Mouse (Mus musculus) midbrain, embryonic 10.5 days (tissue): ENCODE measurements around the gene Dusp8. TPM values are rescaled to one million over a fixed set of nuclear protein-coding genes. Genes with fewer than 3 reads are reported as not detected.
A peak's percentile ranks its signal among the peaks of the same experiment; 100 is the strongest.
"Not testable (repeated sequence)": the region's sequence is repeated elsewhere in the genome, so short reads cannot be mapped to it uniquely, and the experiment has no call there.

Experiments used
- DNase-seq: peaks from one replicate; pipeline ENCODE4 v3.0.0-alpha.2; 2017; ENCODE audit warnings: low spot score
- H3K27ac ChIP-seq: fragments of 300-500 bp; sonication (generic); replicated peaks from 2 replicates; pipeline ENCODE4 v1.5.1; 2016; ENCODE audit warnings: mild to moderate bottlenecking
- H3K27me3 ChIP-seq: fragments of 300-500 bp; sonication (generic); 2 replicates; pipeline ENCODE4 v1.6.1; 2016; ENCODE audit warnings: low read depth, mild to moderate bottlenecking; ENCODE audit not compliant: poor library complexity, severe bottlenecking
- H3K36me3 ChIP-seq: fragments of 300-500 bp; sonication (generic); 2 replicates; pipeline ENCODE4 v1.6.1; 2016; ENCODE audit warnings: mild to moderate bottlenecking, moderate library complexity
- H3K4me1 ChIP-seq: fragments of 300-500 bp; sonication (generic); 2 replicates; pipeline ENCODE4 v1.6.1; 2016
- H3K4me3 ChIP-seq: fragments of 300-500 bp; sonication (generic); 2 replicates; pipeline ENCODE4 v1.5.1; 2016; ENCODE audit warnings: mild to moderate bottlenecking, moderate library complexity
- H3K9me3 ChIP-seq: fragments of 300-500 bp; sonication (generic); replicated peaks from 2 replicates; pipeline ENCODE4 v1.6.1; 2016; ENCODE audit warnings: mild to moderate bottlenecking
- WGBS: fragments of 180-500 bp; shearing (Covaris S2); methylation state at CpG from one replicate; pipeline ENCODE4 v1.1.7; 2016; 5-methylcytosine and 5-hydroxymethylcytosine counted together
- polyA plus RNA-seq: library from polyadenylated mRNA; unstranded; fragments of >200 nt; fragmentation: Nextera tagmentation; extraction: Ambion mirVana; gene quantifications from 2 replicates; pipeline ENCODE4 v1.2.1, GENCODE M21; 2016

The Dusp8 gene
- 6.4 and 13.2 TPM in 2 replicates for polyA plus RNA-seq

GRCm38 (mm10) chr7:142095183-142095931 lies at the start of gene Dusp8:
Gene Dusp8, minus strand, starts transcription at chr7:142095843.
- Histone ChIP-seq H3K27me3 (peaks cover 80% of the 10 kb centered on the region), H3K4me1 (peaks cover 57% of the 10 kb centered on the region), H3K36me3 (no peaks in the 10 kb centered on the region), H3K9me3 (no peaks in the 10 kb centered on the region), H3K4me3 (peak within 1 kb of the TSS; percentile 88), H3K27ac (peak within 1 kb of the TSS; percentile 89)
- WGBS = under 1% methylated on average over 63 of the region's 63 CpGs
- DNase-seq = peak; percentile 92

GRCm38 (mm10) chr7:142144507-142144906 lies 48.9 kb upstream of the Dusp8 start, which contains the start of gene Gm45337:
Gene Gm45337, minus strand, starts transcription at chr7:142144607.
- H3K27me3 ChIP-seq = no peaks in the 10 kb centered on the region
- DNase-seq = no peak
- no peak within 1 kb of the TSS for H3K27ac ChIP-seq
- WGBS = 82% methylated on average over 1 of the region's 1 CpGs
- no peaks in the 10 kb centered on the region for H3K4me1 ChIP-seq
- H3K36me3 ChIP-seq = no peaks in the 10 kb centered on the region
- H3K4me3 ChIP-seq = no peak within 1 kb of the TSS
- no peaks in the 10 kb centered on the region for H3K9me3 ChIP-seq

GRCm38 (mm10) chr7:142143506-142144010 lies 47.9 kb upstream of the Dusp8 start:
- not testable (repeated sequence) for H3K4me3 ChIP-seq, H3K27ac ChIP-seq, H3K4me1 ChIP-seq, H3K27me3 ChIP-seq, DNase-seq, H3K36me3 ChIP-seq, H3K9me3 ChIP-seq
- WGBS = 66% methylated on average over 1 of the region's 1 CpGs

DNA sequence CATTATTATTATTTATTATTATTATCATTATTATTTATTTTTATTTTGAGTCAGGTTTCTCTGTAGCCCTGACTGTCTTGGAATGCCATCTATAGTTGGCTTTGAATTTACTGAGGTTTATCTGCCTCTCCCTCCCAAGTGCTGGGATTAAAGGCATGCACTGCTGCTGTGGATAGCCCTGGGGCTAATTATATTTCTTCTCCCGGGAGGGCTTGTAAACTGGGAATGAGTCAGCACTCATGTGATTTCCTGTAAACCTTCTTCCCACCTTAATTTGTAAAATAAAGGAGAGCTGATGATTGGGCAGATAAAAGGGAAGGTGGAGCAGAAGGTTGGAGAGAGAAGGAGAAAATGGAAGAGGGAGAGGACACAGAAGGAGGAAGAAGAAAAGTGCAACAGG lies 45.1 kb upstream of the Dusp8 start:
- 46% methylated on average over 1 of the region's 1 CpGs for WGBS
- Histone ChIP-seq H3K27me3 (no peaks in the 10 kb centered on the region), H3K4me1 (no peaks in the 10 kb centered on the region), H3K27ac (no peak overlapping the region), H3K36me3 (no peaks in the 10 kb centered on the region), H3K9me3 (no peaks in the 10 kb centered on the region), H3K4me3 (no peak overlapping the region)
- no peak for DNase-seq

- 54% methylated on average over 2 of the region's 2 CpGs for WGBS
These were observed 40.3 kb upstream of the Dusp8 start, which contains the start of gene Gm39115 for GRCm38 (mm10) chr7:142135934-142136333. Gene Gm39115, minus strand, starts transcription at chr7:142136034.

DNA sequence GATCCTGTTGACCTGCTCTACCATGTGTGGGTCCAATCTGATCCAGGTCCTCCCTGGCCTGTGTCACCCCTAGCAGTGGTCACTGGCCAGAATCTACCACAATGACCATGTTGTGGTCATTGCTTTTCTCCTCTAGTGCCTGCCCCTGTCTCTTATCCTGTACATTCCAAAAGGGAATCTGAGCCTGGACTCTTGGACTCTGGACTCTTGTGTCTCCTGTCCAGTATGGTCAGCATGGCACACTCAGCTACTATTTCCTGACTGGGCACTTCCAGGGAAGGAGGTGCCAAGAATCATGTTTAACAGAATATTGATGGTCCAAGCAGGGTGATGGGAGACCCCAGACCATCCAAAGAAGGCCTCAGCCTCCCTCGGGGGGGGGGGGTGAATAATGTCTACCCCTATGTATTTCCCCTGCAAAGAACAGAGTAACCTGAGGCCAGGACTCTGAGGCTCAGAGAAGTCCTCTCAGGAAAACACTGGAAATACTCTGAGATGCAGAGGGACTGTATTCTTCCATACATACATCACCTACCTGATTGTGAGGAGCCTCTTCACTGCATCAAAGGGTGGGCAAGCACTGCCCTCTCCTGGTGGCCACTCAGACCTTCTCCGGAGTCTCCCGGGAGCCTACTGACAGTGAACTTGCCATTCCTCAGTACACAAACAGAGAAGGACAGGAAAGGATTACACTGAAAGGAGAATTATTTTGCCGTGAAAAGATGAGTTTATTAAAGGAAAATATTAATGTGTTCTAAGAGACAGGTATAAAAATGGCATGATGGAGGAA lies 38.8 kb upstream of the Dusp8 start:
- Histone ChIP-seq H3K27ac (no peak overlapping the region), H3K27me3 (no peaks in the 10 kb centered on the region), H3K4me1 (no peaks in the 10 kb centered on the region), H3K4me3 (no peak overlapping the region), H3K36me3 (no peaks in the 10 kb centered on the region), H3K9me3 (no peaks in the 10 kb centered on the region)
- 65% methylated on average over 4 of the region's 4 CpGs for WGBS
- no peak for DNase-seq

More at GRCm38 (mm10) chr7:142135934-142136333, 40.3 kb upstream of the Dusp8 start, which contains the start of gene Gm39115:
- not testable (repeated sequence) for DNase-seq, H3K27me3 ChIP-seq, H3K36me3 ChIP-seq, H3K9me3 ChIP-seq, H3K4me3 ChIP-seq, H3K27ac ChIP-seq, H3K4me1 ChIP-seq

DNA sequence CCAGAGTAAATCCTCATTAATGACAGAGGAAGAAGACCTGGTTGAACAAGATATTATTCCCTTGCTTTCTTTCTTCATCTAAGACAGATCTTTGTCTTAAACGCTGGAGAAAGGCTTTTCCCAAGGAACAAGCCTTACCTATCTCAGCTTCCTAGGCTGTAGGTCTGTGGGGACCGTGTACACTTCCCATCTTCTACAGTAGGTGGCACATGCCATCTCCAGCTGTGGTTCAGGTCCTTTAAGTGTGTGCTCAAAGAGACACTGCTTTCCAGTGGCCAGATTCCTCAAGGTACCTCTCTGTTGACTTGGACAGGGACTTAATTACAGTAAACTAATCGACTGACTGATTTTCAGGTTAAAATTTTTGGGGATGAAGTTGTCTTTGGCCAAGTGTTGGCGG lies 33.2 kb upstream of the Dusp8 start:
- no peak for DNase-seq
- no peaks in the 10 kb centered on the region for H3K27me3 ChIP-seq
- WGBS = 62% methylated on average over 4 of the region's 4 CpGs

DNA sequence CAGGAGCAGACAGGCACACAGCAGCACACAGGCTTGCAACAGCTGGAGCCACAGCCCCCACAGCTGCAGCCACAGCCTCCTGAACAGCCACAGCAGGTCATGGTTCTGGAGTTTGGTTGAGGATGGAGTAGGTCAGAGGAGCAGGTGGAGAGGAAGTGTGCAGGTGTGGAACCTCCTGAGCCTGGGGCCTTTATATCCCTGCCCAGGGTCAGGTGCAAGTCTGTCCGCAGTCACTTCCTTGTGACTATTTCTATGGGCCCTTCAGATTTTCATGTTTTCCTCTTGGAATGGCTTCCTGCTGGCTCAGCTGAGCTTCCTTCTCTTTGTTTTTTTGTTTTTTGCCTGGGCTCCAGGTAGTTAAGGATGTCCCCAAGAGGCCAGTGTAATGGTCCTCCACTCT lies 25.0 kb upstream of the Dusp8 start, which contains the start of gene Gm45618:
Gene Gm45618 (minus strand): TSS at position 101 of the 400 bp plus-strand sequence.
- 92% methylated on average over 1 of the region's 1 CpGs for WGBS
- H3K4me1 ChIP-seq = not testable (repeated sequence)

More for the DNA sequence above, 33.2 kb upstream of the Dusp8 start:
- H3K36me3 ChIP-seq = no peaks in the 10 kb centered on the region
- H3K9me3 ChIP-seq = no peaks in the 10 kb centered on the region
- H3K4me3 ChIP-seq = no peak overlapping the region
- no peak overlapping the region for H3K27ac ChIP-seq
- H3K4me1 ChIP-seq = no peaks in the 10 kb centered on the region

DNA sequence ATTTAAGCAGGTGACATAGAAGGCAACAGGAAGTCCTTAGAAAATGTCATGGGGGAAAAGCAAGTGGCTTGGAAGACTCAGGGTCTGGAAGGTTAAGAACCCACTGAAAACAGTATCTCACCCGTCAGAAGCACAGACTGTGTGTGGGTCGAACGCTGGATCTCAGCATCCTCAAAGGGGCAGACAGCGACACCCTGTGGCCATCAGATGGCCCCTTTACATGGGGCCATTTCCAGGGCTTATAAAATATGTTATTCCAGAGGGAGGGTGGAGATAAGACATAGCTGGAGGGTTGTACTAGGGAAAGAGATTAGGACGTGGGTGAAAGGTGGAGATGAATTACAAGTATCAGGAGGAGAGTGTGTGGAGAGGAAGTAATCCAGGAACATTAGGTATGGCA lies 24.0 kb upstream of the Dusp8 start:
- H3K36me3 ChIP-seq = no peaks in the 10 kb centered on the region
- 30% methylated on average over 5 of the region's 5 CpGs for WGBS

More for the DNA sequence above, 25.0 kb upstream of the Dusp8 start, which contains the start of gene Gm45618:
- DNase-seq, H3K4me3 ChIP-seq, H3K36me3 ChIP-seq, H3K27ac ChIP-seq, H3K27me3 ChIP-seq, H3K9me3 ChIP-seq: not testable (repeated sequence)

DNA sequence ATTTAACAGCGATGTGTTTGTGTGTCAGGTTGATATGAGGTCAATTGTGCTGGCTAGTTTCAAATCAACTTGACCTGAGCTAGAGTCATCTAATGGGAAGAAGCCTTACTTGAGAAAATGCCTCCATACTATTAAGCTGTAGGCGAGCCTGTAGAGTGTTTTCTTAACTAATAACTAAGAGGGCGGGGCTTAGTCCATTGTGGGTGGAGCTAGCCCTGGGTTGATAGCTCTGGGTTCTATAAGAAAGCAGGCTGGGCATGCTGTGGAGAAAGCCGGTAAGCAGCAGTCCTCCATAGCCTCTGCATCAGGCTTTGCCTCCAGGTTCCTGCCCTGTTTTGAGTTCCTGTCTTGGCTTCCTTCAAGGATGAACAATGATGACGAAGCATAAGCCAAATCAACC lies 9.1 kb upstream of the Dusp8 start:
- Histone ChIP-seq H3K36me3 (no peaks in the 10 kb centered on the region), H3K4me3 (no peak overlapping the region), H3K9me3 (no peaks in the 10 kb centered on the region), H3K27ac (no peak overlapping the region), H3K27me3 (no peaks in the 10 kb centered on the region), H3K4me1 (peaks cover 10% of the 10 kb centered on the region; the same call in 1 of the 2 replicates)
- no peak for DNase-seq
- 62% methylated on average over 5 of the region's 5 CpGs for WGBS

More for the DNA sequence above, 24.0 kb upstream of the Dusp8 start:
- no peaks in the 10 kb centered on the region for H3K4me1 ChIP-seq
- peak; percentile 15 for DNase-seq
- no peaks in the 10 kb centered on the region for H3K27me3 ChIP-seq
- no peaks in the 10 kb centered on the region for H3K9me3 ChIP-seq
- H3K27ac ChIP-seq = no peak overlapping the region
- no peak overlapping the region for H3K4me3 ChIP-seq

- WGBS = 12% methylated on average over 9 of the region's 9 CpGs
- peak; percentile 85 for DNase-seq
- peaks cover 56% of the 10 kb centered on the region for H3K27me3 ChIP-seq
These were observed 2.1 kb upstream of the Dusp8 start for GRCm38 (mm10) chr7:142097776-142098175.

GRCm38 (mm10) chr7:142096701-142097100 lies 1.1 kb upstream of the Dusp8 start:
- no peaks in the 10 kb centered on the region for H3K9me3 ChIP-seq
- H3K27me3 ChIP-seq = peaks cover 67% of the 10 kb centered on the region
- H3K27ac ChIP-seq = no peak overlapping the region
- 72% methylated on average over 4 of the region's 4 CpGs for WGBS
- no peak overlapping the region for H3K4me3 ChIP-seq
- no peak for DNase-seq
- H3K4me1 ChIP-seq = peaks cover 44% of the 10 kb centered on the region
- H3K36me3 ChIP-seq = no peaks in the 10 kb centered on the region

More at GRCm38 (mm10) chr7:142097776-142098175, 2.1 kb upstream of the Dusp8 start:
- Histone ChIP-seq H3K36me3 (no peaks in the 10 kb centered on the region), H3K4me1 (peaks cover 33% of the 10 kb centered on the region), H3K9me3 (no peaks in the 10 kb centered on the region), H3K4me3 (no peak overlapping the region), H3K27ac (no peak overlapping the region)
